Mouse (Mus musculus) lung, embryonic 14.5 days (tissue): ENCODE data around the gene Cdk16. TPM values are rescaled to one million over a fixed set of nuclear protein-coding genes. Genes with fewer than 3 reads are reported as not detected.

Experiments
- ATAC-seq: fragments of 200-750 bp; cut with Nextera tagmentation; 2 replicates; pipeline ENCODE4 v1.8.0; 2017; ENCODE audit warnings: mild to moderate bottlenecking, moderate TSS enrichment, moderate library complexity; ENCODE audit not compliant: insufficient read depth
- DNase-seq: peaks from one replicate; pipeline ENCODE4 v3.0.0-alpha.2; 2015
- H3K27ac ChIP-seq: fragments of 300-500 bp; sonication (generic); 2 replicates; pipeline ENCODE4 v1.5.1; 2014; ENCODE audit warnings: low read depth, mild to moderate bottlenecking, moderate library complexity
- H3K27me3 ChIP-seq: fragments of 300-500 bp; sonication (generic); 2 replicates; pipeline ENCODE4 v1.6.1; 2014; ENCODE audit warnings: low read length, control low read depth; ENCODE audit not compliant: insufficient read depth
- H3K36me3 ChIP-seq: fragments of 300-500 bp; sonication (generic); 2 replicates; pipeline ENCODE4 v1.6.1; 2014; ENCODE audit warnings: control low read depth; ENCODE audit not compliant: insufficient read depth
- H3K4me1 ChIP-seq: fragments of 300-500 bp; sonication (generic); 2 replicates; pipeline ENCODE4 v1.6.1; 2014; ENCODE audit warnings: antibody characterized with exemption, control low read depth; ENCODE audit not compliant: insufficient read depth
- H3K4me2 ChIP-seq: fragments of 300-500 bp; sonication (generic); 2 replicates; pipeline ENCODE4 v1.6.1; 2014; ENCODE audit warnings: mild to moderate bottlenecking
- H3K4me3 ChIP-seq: fragments of 300-500 bp; sonication (generic); 2 replicates; pipeline ENCODE4 v1.5.1; 2014; ENCODE audit warnings: low read depth, low read length
- H3K9ac ChIP-seq: fragments of 300-500 bp; sonication (generic); 2 replicates; pipeline ENCODE4 v1.6.1; 2014
- H3K9me3 ChIP-seq: fragments of 300-500 bp; sonication (generic); 2 replicates; pipeline ENCODE4 v1.6.1; 2016; ENCODE audit warnings: low read depth, low read length, control low read depth
- CTCF ChIP-seq: IDR thresholded peaks from 2 replicates; pipeline ENCODE4 v1.5.1; 2016; ENCODE audit warnings: antibody characterized with exemption, low read depth
- WGBS: fragments of 180-500 bp; shearing (Covaris S2); extraction: QIAGEN DNeasy Blood & Tissue Kit; methylation state at CpG from one replicate; pipeline ENCODE4 v1.1.7; 2014; 5-methylcytosine and 5-hydroxymethylcytosine counted together
- polyA plus RNA-seq: library from polyadenylated mRNA; unstranded; fragments of >200 nt; fragmentation: Nextera tagmentation; extraction: Ambion mirVana; gene quantifications from 2 replicates; pipeline ENCODE4 v1.2.1, GENCODE M21; 2014

Cdk16 gene
- 92.8 and 96.6 TPM in 2 replicates for polyA plus RNA-seq

DNA sequence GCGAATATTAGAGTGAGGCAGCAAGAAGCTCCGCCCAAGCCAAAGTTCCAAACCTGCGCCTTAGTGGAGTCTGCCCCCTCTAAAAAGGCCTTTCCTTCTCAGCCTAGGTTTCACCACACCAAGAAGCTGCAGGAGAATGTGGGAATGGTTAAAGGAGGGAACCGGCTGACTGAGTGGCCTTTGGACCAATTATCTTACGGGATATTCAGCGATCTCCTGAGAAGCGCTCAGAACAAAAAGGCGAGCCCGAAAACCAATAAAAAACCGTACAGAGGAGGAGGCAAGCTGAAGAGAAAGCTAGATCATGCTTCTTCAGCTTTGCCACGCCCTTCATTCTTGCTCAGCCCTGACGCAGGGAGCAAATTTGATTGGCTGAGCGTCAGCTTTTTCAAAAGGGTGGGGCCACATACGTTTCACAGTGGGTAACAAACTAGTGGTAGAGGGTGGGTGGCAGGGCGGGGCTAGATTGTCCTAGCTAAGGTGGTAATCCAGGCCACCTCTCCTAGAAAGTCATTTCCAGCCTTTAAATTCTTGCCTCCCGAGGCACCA lies at the start of gene Cdk16:
TSS of gene Cdk16 (plus strand) at position 436 of the 549 bp plus-strand sequence.
- Histone ChIP-seq H3K4me3 (peak within 1 kb of the TSS; percentile 65), H3K36me3 (peaks cover 10% of the 10 kb centered on the region; the same call in 1 of the 2 replicates), H3K9ac (peak within 1 kb of the TSS; percentile 90), H3K27me3 (no peaks in the 10 kb centered on the region), H3K27ac (peak within 1 kb of the TSS; percentile 96), H3K9me3 (no peaks in the 10 kb centered on the region), H3K4me1 (no peaks in the 10 kb centered on the region), H3K4me2 (peak within 1 kb of the TSS; percentile 72)
- TF ChIP-seq CTCF, result no peak
- peak; percentile 92 for ATAC-seq
- WGBS, result 8% methylated on average over 16 of the region's 16 CpGs
- peak; percentile 95 for DNase-seq

DNA sequence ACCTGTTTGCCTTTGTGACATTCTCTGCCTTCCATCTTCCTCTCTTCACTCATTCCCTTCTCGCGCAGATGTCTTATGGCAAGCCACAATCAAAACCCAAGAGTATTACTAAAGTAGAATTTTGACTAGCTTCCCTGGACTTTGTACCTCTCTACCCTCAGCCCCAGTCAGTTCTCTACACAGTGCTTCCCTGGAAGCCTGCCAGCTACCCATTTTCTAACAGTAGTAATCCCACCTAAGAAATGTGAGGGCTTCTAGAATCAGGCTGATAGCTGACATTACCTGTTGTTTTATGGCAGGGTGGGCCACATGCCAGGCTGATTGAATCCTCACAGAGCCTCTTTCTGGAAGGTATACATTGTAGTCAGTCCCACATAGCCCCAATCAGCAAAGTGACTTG lies 49.6 kb upstream of the Cdk16 start:
- Histone ChIP-seq H3K27me3 (no peaks in the 10 kb centered on the region), H3K27ac (no peak overlapping the region), H3K36me3 (peaks cover 71% of the 10 kb centered on the region), H3K9me3 (no peaks in the 10 kb centered on the region), H3K4me2 (no peak overlapping the region), H3K4me1 (no peaks in the 10 kb centered on the region), H3K4me3 (no peak overlapping the region), H3K9ac (no peak overlapping the region)
- no peak for ATAC-seq
- no peak for TF ChIP-seq CTCF
- DNase-seq, result no peak
- WGBS, result 100% methylated on average over 2 of the region's 2 CpGs

DNA sequence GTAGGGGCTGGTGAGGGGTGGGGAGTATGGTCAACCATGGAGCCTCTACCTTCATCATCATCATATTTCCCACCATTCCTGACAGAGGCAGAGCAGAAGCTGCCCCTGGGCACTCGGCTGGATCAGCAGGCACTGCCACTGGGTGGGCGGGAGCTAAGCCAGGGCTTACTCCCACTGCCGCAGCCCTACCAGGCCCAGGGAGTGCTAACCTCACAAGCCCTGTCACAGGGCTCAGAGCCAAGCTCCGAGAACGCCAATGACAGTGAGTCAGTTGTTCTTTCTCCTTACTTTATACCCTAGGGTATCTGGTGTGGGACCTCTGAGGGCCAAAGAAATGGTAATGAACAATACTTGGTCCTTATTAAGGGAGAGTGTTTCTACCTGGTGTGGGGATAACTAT lies 43.0 kb upstream of the Cdk16 start:
- Histone ChIP-seq H3K4me1 (no peaks in the 10 kb centered on the region), H3K4me2 (no peak overlapping the region), H3K27ac (no peak overlapping the region), H3K36me3 (peaks cover 68% of the 10 kb centered on the region; the same call in 1 of the 2 replicates), H3K4me3 (no peak overlapping the region), H3K27me3 (no peaks in the 10 kb centered on the region), H3K9ac (no peak overlapping the region), H3K9me3 (no peaks in the 10 kb centered on the region)
- TF ChIP-seq CTCF, result no peak
- DNase-seq (no peak), ATAC-seq (no peak)
- WGBS, result 83% methylated on average over 5 of the region's 5 CpGs

DNA sequence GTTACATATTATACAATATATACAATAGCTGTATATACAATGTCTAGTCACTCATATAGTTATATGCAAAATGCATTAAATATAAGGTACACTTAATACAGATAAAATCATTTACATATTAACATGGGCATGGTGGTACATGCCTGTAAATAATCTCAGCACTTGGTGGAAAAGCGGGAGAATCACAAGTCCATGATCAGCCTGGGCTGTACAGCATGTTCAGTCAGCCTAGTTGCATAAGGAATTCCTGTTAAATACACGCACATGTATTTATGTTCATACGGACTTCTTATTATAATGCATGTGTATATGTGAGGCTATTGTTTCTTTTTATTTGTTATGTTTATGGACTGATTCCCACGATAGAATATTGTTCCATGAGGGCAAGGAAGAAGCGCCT lies 30.2 kb upstream of the Cdk16 start:
- peak overlapping the region; percentile 72 for H3K4me2 ChIP-seq
- 20% methylated on average over 5 of the region's 5 CpGs for WGBS
- no peaks in the 10 kb centered on the region for H3K4me1 ChIP-seq
- H3K9ac ChIP-seq, result no peak overlapping the region
- H3K36me3 ChIP-seq, result no peaks in the 10 kb centered on the region
- ATAC-seq (no peak), DNase-seq (peak; percentile 4)
- no peaks in the 10 kb centered on the region for H3K9me3 ChIP-seq
- no peaks in the 10 kb centered on the region for H3K27me3 ChIP-seq
- no peak for TF ChIP-seq CTCF
- peak overlapping the region; percentile 49 for H3K4me3 ChIP-seq
- no peak overlapping the region for H3K27ac ChIP-seq

DNA sequence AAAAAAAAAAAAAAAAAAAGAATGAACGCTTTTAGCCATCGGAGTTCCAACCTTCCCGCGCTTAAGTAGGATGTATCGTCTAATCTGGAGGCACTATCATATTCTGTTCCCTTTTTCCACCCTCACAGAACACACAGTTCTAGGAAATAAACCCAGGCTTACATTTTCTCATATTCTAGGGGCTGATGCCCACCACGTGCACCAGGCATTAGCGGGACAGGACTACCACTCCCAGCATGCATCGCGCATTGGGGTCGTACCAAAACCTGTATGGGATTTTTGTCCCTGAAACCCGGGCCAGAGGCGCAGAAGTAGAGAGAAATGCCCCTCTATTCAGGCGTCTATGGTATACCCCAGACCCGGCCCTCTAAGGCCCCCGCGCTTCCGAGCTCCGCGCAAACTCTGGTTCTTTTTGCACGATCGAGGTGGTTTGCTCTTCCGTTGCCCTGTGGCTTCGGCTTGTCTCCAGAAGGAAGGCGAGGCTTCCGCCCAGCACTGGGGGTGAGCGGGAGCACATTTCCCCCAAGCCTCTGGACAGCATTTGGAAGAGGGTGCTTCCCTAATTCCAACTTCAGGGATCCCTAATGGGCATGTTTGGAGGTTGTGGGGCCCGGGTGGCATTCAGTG lies 29.6 kb upstream of the Cdk16 start, which contains the start of gene Uba1:
TSS of gene Uba1 (plus strand) at position 301 of the 627 bp plus-strand sequence.
- ATAC-seq, result peak; percentile 85
- H3K36me3 ChIP-seq, result no peaks in the 10 kb centered on the region
- WGBS, result 5% methylated on average over 27 of the region's 27 CpGs

DNA sequence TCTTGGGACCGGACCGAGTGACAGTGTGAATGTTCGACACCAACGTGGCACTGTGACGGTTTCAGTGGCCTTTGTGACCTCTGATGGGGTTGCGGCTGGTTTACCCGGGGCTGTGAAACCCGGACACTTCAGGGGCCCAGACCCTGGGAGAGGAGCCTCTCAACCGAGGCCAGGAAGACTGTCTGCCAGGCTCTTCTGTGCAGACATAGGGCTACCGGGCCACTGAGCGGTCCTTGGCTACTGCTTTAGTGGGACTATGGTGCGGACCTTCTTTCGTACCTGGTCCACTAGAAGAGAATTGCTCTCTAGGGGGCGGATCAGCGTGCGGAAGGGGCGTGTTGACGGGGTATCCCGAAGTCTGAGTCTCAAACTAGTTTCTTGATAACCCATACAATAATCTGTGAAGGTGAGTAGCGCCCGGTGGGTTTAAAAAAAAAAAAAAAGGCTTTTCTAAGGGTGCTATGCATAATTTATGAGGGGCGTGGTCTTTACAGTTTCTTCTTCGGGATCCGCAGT lies 28.8 kb upstream of the Cdk16 start:
- peak overlapping the region; percentile 57 for H3K9ac ChIP-seq
- peak overlapping the region; percentile 72 for H3K4me2 ChIP-seq
- H3K27ac ChIP-seq, result peak overlapping the region; percentile 76; the same call in 1 of the 2 replicates
- WGBS, result 17% methylated on average over 24 of the region's 24 CpGs
- peak; percentile 13; the same call in 1 of the 2 replicates for ATAC-seq
- H3K9me3 ChIP-seq, result no peaks in the 10 kb centered on the region
- DNase-seq, result peak; percentile 20
- H3K4me1 ChIP-seq, result no peaks in the 10 kb centered on the region
- peak overlapping the region; percentile 49 for H3K4me3 ChIP-seq
- no peaks in the 10 kb centered on the region for H3K27me3 ChIP-seq
- no peak for TF ChIP-seq CTCF
- no peaks in the 10 kb centered on the region for H3K36me3 ChIP-seq

More for the DNA sequence above, 29.6 kb upstream of the Cdk16 start, which contains the start of gene Uba1:
- Histone ChIP-seq H3K27ac (peak within 1 kb of the TSS; percentile 76), H3K4me3 (peak within 1 kb of the TSS; percentile 49), H3K4me1 (no peaks in the 10 kb centered on the region), H3K9ac (peak within 1 kb of the TSS; percentile 57), H3K27me3 (no peaks in the 10 kb centered on the region), H3K4me2 (peak within 1 kb of the TSS; percentile 72), H3K9me3 (no peaks in the 10 kb centered on the region)
- TF ChIP-seq CTCF, result no peak
- DNase-seq, result peak; percentile 91

DNA sequence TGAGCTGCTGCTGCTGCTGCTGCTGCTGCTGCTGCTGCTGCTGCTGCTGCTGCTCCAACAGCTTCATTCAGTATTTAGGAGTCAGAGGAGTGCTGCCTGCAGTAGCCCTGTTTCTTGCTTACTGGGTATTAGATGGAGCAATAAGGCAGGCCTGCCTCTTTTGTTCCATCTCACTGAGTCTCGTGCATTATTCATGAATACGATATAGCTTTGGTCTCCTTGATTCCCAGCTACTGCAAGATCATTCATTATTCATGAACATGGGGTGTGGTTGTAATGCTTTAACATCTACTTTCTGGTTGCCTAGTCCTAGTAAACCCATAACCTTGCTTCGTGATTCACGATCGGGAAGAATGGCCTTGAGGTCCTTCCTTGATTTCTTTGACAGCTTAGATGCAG lies 25.4 kb upstream of the Cdk16 start:
- WGBS, result 16% methylated on average over 5 of the region's 5 CpGs
- Histone ChIP-seq H3K4me3 (peak overlapping the region; percentile 61), H3K27me3 (no peaks in the 10 kb centered on the region), H3K27ac (no peak overlapping the region), H3K9me3 (no peaks in the 10 kb centered on the region), H3K9ac (no peak overlapping the region), H3K4me2 (no peak overlapping the region), H3K4me1 (no peaks in the 10 kb centered on the region), H3K36me3 (peaks cover 13% of the 10 kb centered on the region; the same call in 1 of the 2 replicates)
- ATAC-seq (no peak), DNase-seq (no peak)
- no peak for TF ChIP-seq CTCF
